Mouse (Mus musculus) heart, embryonic 16.5 days (tissue): Measurements from ENCODE around the gene A630001G21Rik. TPM values are rescaled to one million over a fixed set of nuclear protein-coding genes. Genes with fewer than 3 reads are reported as not detected.
A peak's percentile ranks its signal among the peaks of the same experiment; 100 is the strongest.
"Not testable (repeated sequence)": the region's sequence is repeated elsewhere in the genome, so short reads cannot be mapped to it uniquely, and the experiment has no call there.

Experiments
- ATAC-seq: fragments of 200-750 bp; cut with Nextera tagmentation; replicated peaks from 2 replicates; pipeline ENCODE4 v1.8.0; 2017; ENCODE audit warnings: moderate number of reproducible peaks; ENCODE audit not compliant: insufficient read depth, low FRiP score; ENCODE audit errors: extremely low read depth
- H3K27ac ChIP-seq: fragments of 300-500 bp; sonication (generic); 2 replicates; pipeline ENCODE4 v1.5.1; 2014; ENCODE audit warnings: mild to moderate bottlenecking, low read length, control low read depth, moderate library complexity
- H3K27me3 ChIP-seq: fragments of 300-500 bp; sonication (generic); 2 replicates; pipeline ENCODE4 v1.6.1; 2014; ENCODE audit warnings: low read length, mixed read lengths; ENCODE audit not compliant: control insufficient read depth, insufficient read depth
- H3K36me3 ChIP-seq: fragments of 300-500 bp; sonication (generic); 2 replicates; pipeline ENCODE4 v1.6.1; 2014; ENCODE audit not compliant: control insufficient read depth, insufficient read depth
- H3K4me1 ChIP-seq: fragments of 300-500 bp; sonication (generic); 2 replicates; pipeline ENCODE4 v1.6.1; 2014; ENCODE audit warnings: low read length, mixed read lengths; ENCODE audit not compliant: control insufficient read depth, insufficient read depth
- H3K4me2 ChIP-seq: fragments of 300-500 bp; sonication (generic); 2 replicates; pipeline ENCODE4 v1.6.1; 2014; ENCODE audit warnings: low read depth, mild to moderate bottlenecking, control low read depth, low read length
- H3K4me3 ChIP-seq: fragments of 300-500 bp; sonication (generic); 2 replicates; pipeline ENCODE4 v1.5.1; 2014; ENCODE audit warnings: mild to moderate bottlenecking, control low read depth, low read length
- H3K9ac ChIP-seq: fragments of 300-500 bp; sonication (generic); 2 replicates; pipeline ENCODE4 v1.6.1; 2014; ENCODE audit warnings: low read length, control low read depth
- H3K9me3 ChIP-seq: fragments of 300-500 bp; sonication (generic); replicated peaks from 2 replicates; pipeline ENCODE4 v1.6.1; 2016; ENCODE audit warnings: low read length; ENCODE audit not compliant: control insufficient read depth
- WGBS: fragments of 180-500 bp; shearing (Covaris S2); extraction: QIAGEN DNeasy Blood & Tissue Kit; methylation state at CpG from one replicate; pipeline ENCODE4 v1.1.7; 2014; 5-methylcytosine and 5-hydroxymethylcytosine counted together
- polyA plus RNA-seq: library from polyadenylated mRNA; unstranded; fragments of >200 nt; fragmentation: Nextera tagmentation; extraction: Ambion mirVana; gene quantifications from 2 replicates; pipeline ENCODE4 v1.2.1, GENCODE M21; 2015

Gene A630001G21Rik
- 0.86 and 2.6 TPM in 2 replicates for polyA plus RNA-seq

DNA sequence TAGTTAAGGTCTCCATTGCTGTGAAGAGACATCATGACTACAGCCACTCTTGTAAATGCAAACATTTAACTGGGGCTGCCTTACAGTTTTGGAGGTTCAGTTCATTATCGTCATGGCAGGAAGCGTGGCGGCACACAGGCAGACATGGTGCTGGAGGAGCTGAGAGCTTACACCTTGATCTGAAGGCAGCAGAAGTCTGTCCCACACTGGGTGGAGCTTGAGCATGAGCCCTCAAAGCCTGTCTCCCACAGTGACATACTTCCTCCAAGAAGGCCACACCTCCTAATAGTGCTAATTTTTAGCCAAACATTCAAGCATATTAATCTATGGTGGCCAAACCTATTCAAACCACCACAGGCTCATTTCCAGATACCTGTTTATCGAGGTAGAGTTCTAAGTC is at the start of gene A630001G21Rik:
Gene A630001G21Rik (minus strand): TSS at position 208 of the 400 bp plus-strand sequence.
- H3K4me1 ChIP-seq = no peaks in the 10 kb centered on the region
- no peak within 1 kb of the TSS for H3K4me3 ChIP-seq
- H3K27ac ChIP-seq = no peak within 1 kb of the TSS
- no peaks in the 10 kb centered on the region for H3K36me3 ChIP-seq
- H3K27me3 ChIP-seq = no peaks in the 10 kb centered on the region
- no peak for ATAC-seq
- no peak within 1 kb of the TSS for H3K9ac ChIP-seq
- H3K9me3 ChIP-seq = no peaks in the 10 kb centered on the region
- no peak within 1 kb of the TSS for H3K4me2 ChIP-seq
- WGBS = 87% methylated on average over 4 of the region's 4 CpGs

DNA sequence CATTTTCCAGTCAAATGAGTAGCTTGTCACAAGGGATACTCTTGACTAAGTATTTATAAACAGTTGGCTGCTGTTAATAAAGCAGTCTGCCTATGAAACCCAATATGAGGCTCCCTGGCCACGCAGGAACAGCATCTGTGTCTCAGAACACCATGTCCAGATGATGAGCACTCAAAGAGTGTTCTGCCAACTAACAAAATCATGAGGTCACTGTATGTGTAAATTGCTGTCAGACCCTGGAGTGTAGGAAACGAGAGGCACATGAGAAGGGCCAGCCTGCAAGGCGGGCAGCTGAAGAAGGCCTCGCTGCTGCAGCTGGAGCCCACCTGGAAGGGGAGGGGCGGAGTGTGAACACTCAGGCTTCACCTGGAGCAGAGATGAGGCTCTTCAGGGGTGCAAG is 48.7 kb upstream of the A630001G21Rik start:
- Histone ChIP-seq H3K36me3 (peaks cover 9% of the 10 kb centered on the region; the same call in 1 of the 2 replicates), H3K27me3 (no peaks in the 10 kb centered on the region), H3K9ac (no peak overlapping the region), H3K27ac (no peak overlapping the region), H3K9me3 (no peaks in the 10 kb centered on the region), H3K4me1 (peaks cover 15% of the 10 kb centered on the region), H3K4me3 (no peak overlapping the region), H3K4me2 (no peak overlapping the region)
- 78% methylated on average over 5 of the region's 5 CpGs for WGBS
- ATAC-seq = no peak

DNA sequence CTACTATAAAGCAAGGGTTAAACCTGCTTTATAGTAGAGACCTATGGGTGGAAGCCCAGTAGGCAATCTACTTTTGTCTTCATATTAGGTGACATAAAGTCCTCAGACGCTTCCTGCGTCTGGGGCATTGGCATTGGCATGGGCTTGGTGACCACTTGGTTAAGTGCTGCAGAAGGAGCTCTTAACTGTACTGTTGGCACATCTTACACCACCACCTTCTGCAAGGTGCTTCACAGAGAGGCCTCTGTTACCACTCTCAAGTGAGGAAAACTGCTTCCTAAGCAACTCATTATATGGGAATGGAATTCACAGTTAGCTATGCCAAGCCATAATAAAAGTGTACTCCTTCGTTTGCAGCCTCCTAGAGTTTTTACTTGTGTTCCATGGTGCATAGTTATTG is 46.5 kb upstream of the A630001G21Rik start:
- Histone ChIP-seq H3K9ac (no peak overlapping the region), H3K9me3 (no peaks in the 10 kb centered on the region), H3K36me3 (peaks cover 16% of the 10 kb centered on the region), H3K27ac (no peak overlapping the region), H3K4me1 (peaks cover 19% of the 10 kb centered on the region), H3K4me2 (no peak overlapping the region), H3K27me3 (no peaks in the 10 kb centered on the region), H3K4me3 (no peak overlapping the region)
- ATAC-seq = no peak
- 63% methylated on average over 3 of the region's 3 CpGs for WGBS

DNA sequence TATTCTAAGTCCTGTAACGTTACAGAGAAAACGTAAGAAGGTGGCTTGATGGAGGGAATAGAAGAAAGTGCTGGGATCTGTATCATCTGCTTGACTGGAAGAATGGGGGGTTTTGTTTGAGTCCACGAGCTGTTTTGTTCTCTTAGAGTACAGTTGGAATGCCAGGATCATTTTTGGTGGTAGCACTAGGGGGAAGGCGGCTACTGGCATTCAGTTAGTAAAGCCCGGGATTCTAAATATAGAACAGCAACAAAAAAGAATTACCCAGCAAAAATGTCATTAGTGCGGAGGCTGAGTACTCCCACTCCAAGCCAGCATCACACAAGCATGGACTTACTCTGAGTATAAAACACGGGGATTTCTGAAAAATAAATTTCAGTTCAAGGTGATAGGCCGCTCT is 43.8 kb upstream of the A630001G21Rik start:
- H3K9ac ChIP-seq = 0 out of 2 replicates have a peak overlapping the region, but pooled peaks have one; percentile 14
- peaks cover 29% of the 10 kb centered on the region for H3K36me3 ChIP-seq
- H3K9me3 ChIP-seq = no peaks in the 10 kb centered on the region

DNA sequence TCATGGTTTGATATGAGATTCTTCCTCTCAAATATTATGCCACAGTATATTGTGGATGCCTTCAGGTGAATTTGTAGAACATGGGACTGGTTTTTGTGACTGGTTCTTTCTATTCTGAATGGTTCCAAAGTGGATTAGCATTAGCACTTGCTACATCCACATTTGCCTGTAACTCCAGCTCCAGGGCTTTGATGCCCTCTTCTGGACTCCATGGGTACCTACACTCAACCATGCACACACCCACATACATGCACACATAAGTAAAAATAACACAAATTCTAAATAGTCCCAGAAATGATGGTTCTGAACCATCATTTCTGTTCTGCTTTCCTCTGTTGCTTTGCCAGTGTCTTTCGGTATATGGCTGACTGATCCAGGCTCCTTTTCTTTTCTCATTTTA is 41.3 kb upstream of the A630001G21Rik start:
- peaks cover 25% of the 10 kb centered on the region for H3K4me1 ChIP-seq
- no peak overlapping the region for H3K4me2 ChIP-seq
- no peak overlapping the region for H3K4me3 ChIP-seq
- H3K27me3 ChIP-seq = no peaks in the 10 kb centered on the region
- no peak overlapping the region for H3K27ac ChIP-seq
- 100% methylated on average over 1 of the region's 1 CpGs for WGBS
- H3K9ac ChIP-seq = no peak overlapping the region
- no peaks in the 10 kb centered on the region for H3K9me3 ChIP-seq
- no peak for ATAC-seq
- H3K36me3 ChIP-seq = peaks cover 27% of the 10 kb centered on the region

More for the DNA sequence above, 43.8 kb upstream of the A630001G21Rik start:
- Histone ChIP-seq H3K27ac (peak overlapping the region; percentile 80), H3K27me3 (no peaks in the 10 kb centered on the region), H3K4me1 (peaks cover 19% of the 10 kb centered on the region), H3K4me2 (peak overlapping the region; percentile 48), H3K4me3 (no peak overlapping the region)
- WGBS = 52% methylated on average over 8 of the region's 8 CpGs
- 0 out of 2 replicates have a peak, but pooled peaks have one; percentile 58 for ATAC-seq

DNA sequence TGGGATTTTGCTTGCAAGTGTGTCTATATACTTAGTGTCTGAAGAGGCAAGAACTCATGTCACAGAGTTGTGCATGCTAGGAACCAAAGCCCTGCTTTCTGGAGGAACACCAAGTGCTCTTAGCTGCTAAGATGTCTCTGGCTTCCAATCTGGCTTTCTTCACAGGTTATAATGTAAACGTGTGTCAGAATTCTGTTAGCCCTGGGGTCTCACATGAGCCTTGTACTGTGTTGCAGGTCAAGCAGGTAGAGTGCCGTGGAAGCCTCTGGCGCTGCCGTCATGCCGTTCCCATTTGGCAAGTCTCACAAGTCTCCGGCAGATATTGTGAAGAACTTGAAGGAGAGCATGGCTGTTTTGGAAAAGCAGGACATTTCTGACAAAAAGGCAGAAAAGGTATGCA is 39.7 kb upstream of the A630001G21Rik start:
- H3K4me1 ChIP-seq = peaks cover 33% of the 10 kb centered on the region
- H3K36me3 ChIP-seq = peaks cover 24% of the 10 kb centered on the region
- 90% methylated on average over 6 of the region's 6 CpGs for WGBS
- H3K27ac ChIP-seq = no peak overlapping the region
- H3K9me3 ChIP-seq = no peaks in the 10 kb centered on the region
- H3K4me3 ChIP-seq = no peak overlapping the region
- ATAC-seq = no peak
- no peak overlapping the region for H3K4me2 ChIP-seq
- no peak overlapping the region for H3K9ac ChIP-seq
- H3K27me3 ChIP-seq = no peaks in the 10 kb centered on the region

DNA sequence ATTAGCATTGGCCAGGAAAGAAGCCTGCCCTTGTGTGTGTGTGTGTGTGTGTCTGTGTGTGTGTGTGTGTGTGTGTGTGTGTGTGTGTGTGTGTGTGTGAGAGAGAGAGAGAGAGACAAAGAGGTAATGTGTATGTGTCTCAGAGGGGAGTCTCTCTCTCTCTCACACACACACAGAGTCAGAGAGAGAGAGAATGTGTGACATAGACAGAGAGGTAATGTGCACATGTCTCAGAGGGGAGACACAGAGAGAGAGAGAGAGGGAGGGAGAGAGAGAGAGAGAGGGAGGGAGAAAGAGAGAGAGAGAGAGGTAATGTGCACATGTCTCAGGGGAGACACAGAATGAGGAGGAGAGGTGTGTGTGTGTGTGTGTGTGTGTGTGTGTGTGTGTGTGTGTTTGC is 35.8 kb upstream of the A630001G21Rik start:
- H3K27me3 ChIP-seq, H3K4me2 ChIP-seq, H3K36me3 ChIP-seq, H3K27ac ChIP-seq, ATAC-seq, H3K4me3 ChIP-seq, H3K9ac ChIP-seq, H3K9me3 ChIP-seq: not testable (repeated sequence)
- H3K4me1 ChIP-seq = peaks cover 46% of the 10 kb centered on the region

DNA sequence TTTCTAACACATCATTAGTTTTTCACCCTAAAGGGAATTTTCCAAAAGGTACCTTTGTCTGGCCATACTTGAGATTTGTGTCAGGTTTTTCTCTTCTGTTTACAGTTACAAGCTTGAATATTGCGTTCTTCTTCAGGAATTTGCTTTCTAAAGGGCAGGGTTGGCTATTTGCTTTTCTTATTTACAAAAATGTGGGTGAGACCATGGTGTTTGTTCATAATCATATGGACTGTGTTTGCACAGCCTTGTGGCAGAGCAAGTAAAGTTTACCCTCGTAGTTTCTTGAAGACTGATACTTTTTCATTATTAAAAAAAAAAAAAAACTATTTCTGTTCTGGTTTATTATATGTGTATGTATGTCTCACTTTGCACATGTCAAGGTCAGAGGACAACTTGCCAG is 32.3 kb upstream of the A630001G21Rik start:
- WGBS = 66% methylated on average over 2 of the region's 2 CpGs
- H3K36me3 ChIP-seq = no peaks in the 10 kb centered on the region
- no peaks in the 10 kb centered on the region for H3K9me3 ChIP-seq
- no peak for ATAC-seq
- no peak overlapping the region for H3K4me3 ChIP-seq
- H3K27ac ChIP-seq = peak overlapping the region; percentile 77
- no peak overlapping the region for H3K4me2 ChIP-seq
- no peak overlapping the region for H3K9ac ChIP-seq
- peaks cover 43% of the 10 kb centered on the region for H3K4me1 ChIP-seq
- no peaks in the 10 kb centered on the region for H3K27me3 ChIP-seq

DNA sequence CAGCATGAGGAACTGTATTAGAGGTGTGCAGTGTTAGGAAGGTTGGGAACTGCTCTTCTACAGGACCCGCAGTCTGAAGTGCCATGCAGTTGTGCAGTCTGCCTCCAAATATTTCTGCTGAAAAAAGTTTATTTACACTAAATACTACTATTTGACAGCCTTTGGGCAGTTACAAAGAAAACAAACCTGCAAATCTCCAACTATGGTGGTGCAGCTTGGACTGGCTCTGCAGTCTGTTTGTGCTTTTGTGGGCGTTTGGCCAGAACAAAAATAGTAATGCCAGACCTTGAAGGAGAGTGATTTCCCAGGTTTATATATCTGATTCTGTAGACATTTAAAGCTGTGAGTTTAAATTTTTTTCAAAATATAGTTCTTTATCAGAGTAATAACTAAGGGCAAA is 31.9 kb upstream of the A630001G21Rik start:
- Histone ChIP-seq H3K4me1 (peaks cover 43% of the 10 kb centered on the region), H3K9ac (peak overlapping the region; percentile 1; the same call in 1 of the 2 replicates), H3K4me2 (peak overlapping the region; percentile 8), H3K9me3 (no peaks in the 10 kb centered on the region), H3K4me3 (no peak overlapping the region), H3K36me3 (no peaks in the 10 kb centered on the region), H3K27ac (peak overlapping the region; percentile 79), H3K27me3 (no peaks in the 10 kb centered on the region)
- WGBS = 45% methylated on average over 2 of the region's 2 CpGs
- no peak for ATAC-seq
